Mouse (Mus musculus) left cerebral cortex, adult 18-20 months (tissue): ENCODE measurements around the gene Ms4a12. TPM values are rescaled to one million over a fixed set of nuclear protein-coding genes. Genes with fewer than 3 reads are reported as not detected.

ENCODE experiments used
- total RNA-seq, 2 experiments: library from RNA; stranded (reverse); gene quantifications; 2 replicates each; pipeline ENCODE4 v1.2.3; 2021

Ms4a12 gene
- total RNA-seq, 2 experiments from 2014 or later, result not detected

Other genes starting within 250 kb of the Ms4a12 start
- not detected for gene Ms4a15, start 239.2 kb downstream of the Ms4a12 start, total RNA-seq
- not detected for gene Ms4a18, start 214.4 kb downstream of the Ms4a12 start, total RNA-seq
- gene Ms4a8a, start 151.3 kb downstream of the Ms4a12 start, total RNA-seq, result under 1 TPM in 1 of 2 experiments, not detected in 1; 0.46 TPM
- not detected for gene 1700017D01Rik, start 101.6 kb downstream of the Ms4a12 start, total RNA-seq
- not detected for gene 1700025F22Rik, start 67.1 kb downstream of the Ms4a12 start, total RNA-seq
- not detected for gene Ms4a13, start 35.7 kb downstream of the Ms4a12 start, total RNA-seq
- not detected for gene Ms4a1, start 33.8 kb upstream of the Ms4a12 start, total RNA-seq
- not detected for gene Ms4a5, start 51.4 kb upstream of the Ms4a12 start, total RNA-seq
- not detected for gene Ms4a14, start 82.0 kb upstream of the Ms4a12 start, total RNA-seq
- gene Ms4a7, start 103.7 kb upstream of the Ms4a12 start, total RNA-seq, result under 1 TPM; 0.42 to 0.91 TPM
- 1 to 10 TPM in 1 of 2 experiments, under 1 TPM in 1; 0.70 to 1.1 TPM for gene Ms4a4a, start 143.1 kb upstream of the Ms4a12 start, total RNA-seq
- under 1 TPM in 1 of 2 experiments, not detected in 1; 0.75 TPM for gene Ms4a4c, start 172.3 kb upstream of the Ms4a12 start, total RNA-seq
- gene Ms4a4b, start 211.1 kb upstream of the Ms4a12 start, total RNA-seq, result not detected
- gene Ms4a6c, start 236.9 kb upstream of the Ms4a12 start, total RNA-seq, result 1 to 10 TPM in 1 of 2 experiments, under 1 TPM in 1; 0.96 to 1.9 TPM